Comparison of ENCODE assay signal across 51 mouse cellular contexts in genomic region chr14:32083466-32083865, GRCm38 (mm10). TPM values are rescaled to one million over a fixed set of nuclear protein-coding genes. Genes with fewer than 3 reads are reported as not detected.
"Had no signal": no experiment of that assay in that cellular context is flagged by ENCODE, and none has a peak within 500 bp of the region (broad histone marks: within the 10 kb centered on the region; RNA-seq: fewer than 3 reads in every experiment).

No protein-coding gene starts in this region.

- H3K9ac ChIP-seq: heart, embryonic 12.5 days; heart, embryonic 13.5 days; heart, embryonic 15.5 days; hindbrain, embryonic 12.5 days; hindbrain, embryonic 13.5 days; hindbrain, embryonic 14.5 days; hindbrain, embryonic 15.5 days; intestine, embryonic 15.5 days; kidney, embryonic 15.5 days had no signal

- H3K27me3 ChIP-seq: heart, embryonic 12.5 days; heart, embryonic 13.5 days; heart, embryonic 15.5 days; hindbrain, embryonic 12.5 days; hindbrain, embryonic 13.5 days; hindbrain, embryonic 15.5 days; intestine, embryonic 15.5 days; kidney, embryonic 15.5 days had no signal

- H3K27ac ChIP-seq: heart, embryonic 10.5 days; heart, embryonic 13.5 days; heart, embryonic 15.5 days; hindbrain, embryonic 10.5 days; hindbrain, embryonic 12.5 days; hindbrain, embryonic 13.5 days; hindbrain, embryonic 14.5 days; hindbrain, embryonic 15.5 days; hindbrain, postnatal 0 days; intestine, embryonic 15.5 days; kidney, embryonic 15.5 days; kidney, postnatal 0 days; layer of hippocampus, adult 2 months had no signal

- H3K4me3 ChIP-seq: heart, embryonic 12.5 days; heart, embryonic 13.5 days; heart, embryonic 15.5 days; hindbrain, embryonic 12.5 days; hindbrain, embryonic 13.5 days; hindbrain, embryonic 15.5 days; intestine, embryonic 15.5 days; kidney, embryonic 15.5 days; layer of hippocampus, adult 2 months had no signal

- H3K4me2 ChIP-seq: heart, embryonic 11.5 days; heart, embryonic 12.5 days; heart, embryonic 15.5 days; intestine, embryonic 15.5 days had no signal

- H3K9me3 ChIP-seq: heart, embryonic 10.5 days; heart, embryonic 12.5 days; heart, embryonic 13.5 days; heart, embryonic 15.5 days; hindbrain, embryonic 10.5 days; hindbrain, embryonic 12.5 days; hindbrain, embryonic 13.5 days; hindbrain, embryonic 15.5 days; intestine, embryonic 15.5 days; kidney, embryonic 15.5 days had no signal

- ATAC-seq: hindbrain, embryonic 16.5 days; hindbrain, postnatal 0 days; inflammation-experienced regulatory T-cells, adult 6 months; intestine, embryonic 15.5 days; intestine, embryonic 16.5 days; intestine, postnatal 0 days had no signal

- DNase-seq: heart, postnatal 10 days; heart, postnatal 14 days; heart, postnatal 36 days; heart, postnatal 4 days; kidney, adult 11 months; kidney, adult 18-20 months; kidney, adult 2 months; kidney, adult 8-10 months; kidney, adult 9 months; kidney, postnatal 10 days; kidney, postnatal 14 days; kidney, postnatal 25 days; kidney, postnatal 36 days; kidney, postnatal 4 days; layer of hippocampus, adult 9-11 months; layer of hippocampus, postnatal 36 days had no signal

RNA-seq across cellular contexts. Expression of gene Galnt15, which starts 54.7 kb away (rescaled TPM):
- total RNA-seq: hematopoietic stem cell, adult 5-6 weeks had no signal
- polyA plus RNA-seq: inflammation-experienced regulatory T-cells, adult 6 months had no signal

RNA-seq across cellular contexts. Expression of gene Msmb, which starts 58.4 kb away (rescaled TPM):
- total RNA-seq: heart, postnatal 10 days; heart, postnatal 14 days; heart, postnatal 25 days; heart, postnatal 36 days; heart, postnatal 4 days; hematopoietic stem cell, adult 5-6 weeks; hindbrain, postnatal 0 days; layer of hippocampus, adult 18-20 months; layer of hippocampus, adult 2 months; layer of hippocampus, adult 8-10 months; layer of hippocampus, postnatal 10 days; layer of hippocampus, postnatal 14 days; layer of hippocampus, postnatal 25 days; layer of hippocampus, postnatal 36 days; left cerebral cortex, adult 18-20 months had no signal
- polyA plus RNA-seq: heart, embryonic 10.5 days; heart, embryonic 11.5 days; heart, embryonic 12.5 days; heart, embryonic 13.5 days; heart, embryonic 14.5 days; heart, embryonic 15.5 days; heart, embryonic 16.5 days; heart, postnatal 0 days; hindbrain, embryonic 10.5 days; hindbrain, embryonic 11.5 days; hindbrain, embryonic 12.5 days; hindbrain, embryonic 13.5 days; hindbrain, embryonic 14.5 days; hindbrain, embryonic 15.5 days; hindbrain, embryonic 16.5 days; hindbrain, postnatal 0 days; inflammation-experienced regulatory T-cells, adult 6 months; intestine, embryonic 14.5 days; intestine, embryonic 15.5 days; intestine, embryonic 16.5 days; intestine, postnatal 0 days; kidney, adult 2 months; kidney, embryonic 14.5 days; kidney, embryonic 15.5 days; kidney, embryonic 16.5 days; kidney, postnatal 0 days; large intestine, adult 2 months had no signal
